Mouse (Mus musculus) adrenal gland, postnatal 10 days (tissue): ENCODE measurements at regions not wholly inside any gene's neighbourhood (a gene's known extent, or its start where the extent isn't known, plus 50 kb on each side); places are given as distances from the start of the nearest gene placed in this dataset.

ENCODE experiments used
- DNase-seq: peaks from one replicate; pipeline ENCODE4 v3.0.0; 2021; ENCODE audit warnings: mixed read lengths

GRCm38 (mm10) chr3:63638572-63638971 lies 154.9 kb upstream of the Gm34302 start:
- DNase-seq: no peak

GRCm38 (mm10) chr3:63637913-63638312 lies 154.2 kb upstream of the Gm34302 start:
- DNase-seq: no peak

GRCm38 (mm10) chr3:63627724-63628123 lies 144.0 kb upstream of the Gm34302 start:
- DNase-seq: no peak

- DNase-seq: no peak
Measured at GRCm38 (mm10) chr3:63616127-63616526, 132.4 kb upstream of the Gm34302 start.

GRCm38 (mm10) chr3:63613652-63614051 lies 130.0 kb upstream of the Gm34302 start:
- DNase-seq: no peak

- no peak for DNase-seq
Measured at GRCm38 (mm10) chr3:63612767-63613363, 129.2 kb upstream of the Gm34302 start.

- no peak for DNase-seq
Measured at GRCm38 (mm10) chr3:63610113-63610919, 126.6 kb upstream of the Gm34302 start.

- DNase-seq: no peak
Measured at GRCm38 (mm10) chr3:63609454-63610112, 125.9 kb upstream of the Gm34302 start.

- no peak for DNase-seq
Measured at GRCm38 (mm10) chr3:63582717-63583696, 99.3 kb upstream of the Gm34302 start.

GRCm38 (mm10) chr3:63582180-63582579 lies 98.5 kb upstream of the Gm34302 start:
- no peak for DNase-seq

GRCm38 (mm10) chr3:63570607-63571353 lies 87.1 kb upstream of the Gm34302 start:
- DNase-seq: peak; percentile 84

GRCm38 (mm10) chr3:63570082-63570481 lies 86.4 kb upstream of the Gm34302 start:
- DNase-seq: no peak

- DNase-seq: no peak
Measured at GRCm38 (mm10) chr3:63569004-63569596, 85.4 kb upstream of the Gm34302 start.

GRCm38 (mm10) chr3:63567726-63568125 lies 84.0 kb upstream of the Gm34302 start:
- no peak for DNase-seq

GRCm38 (mm10) chr3:63563057-63563456 lies 79.4 kb upstream of the Gm34302 start:
- no peak for DNase-seq

GRCm38 (mm10) chr3:63562532-63562931 lies 78.9 kb upstream of the Gm34302 start:
- DNase-seq: no peak

- DNase-seq: no peak
Measured at GRCm38 (mm10) chr3:63560745-63561151, 77.1 kb upstream of the Gm34302 start.

GRCm38 (mm10) chr3:63556741-63557140 lies 73.1 kb upstream of the Gm34302 start:
- no peak for DNase-seq

GRCm38 (mm10) chr3:63554872-63555271 lies 71.2 kb upstream of the Gm34302 start:
- DNase-seq: peak; percentile 22

- no peak for DNase-seq
Measured at GRCm38 (mm10) chr3:63553426-63553825, 69.7 kb upstream of the Gm34302 start.

GRCm38 (mm10) chr3:63551661-63552060 lies 68.0 kb upstream of the Gm34302 start:
- no peak for DNase-seq
